In genomic region chr3:56256271-56256670, GRCm38 (mm10) we compare ENCODE assay signal across 16 mouse cellular contexts.
"Had no signal": no experiment of that assay in that cellular context is flagged by ENCODE, and none has a peak within 500 bp of the region (broad histone marks: within the 10 kb centered on the region; RNA-seq: fewer than 3 reads in every experiment).

No protein-coding gene starts in this region.

- DNase-seq: lung, adult 18-20 months; lung, embryonic 14.5 days; lung, postnatal 10 days; lung, postnatal 4 days; retina, postnatal 1 day; right cerebral cortex, adult 18-20 months; right cerebral cortex, postnatal 25 days; right cerebral cortex, postnatal 4 days; spleen, adult 18-20 months; thymus, adult 18-20 months; thymus, postnatal 14 days; thymus, postnatal 36 days had no signal

- H3K27me3 ChIP-seq: liver, embryonic 12.5 days; midbrain, embryonic 12.5 days; neural tube, embryonic 12.5 days had no signal

- ATAC-seq: liver, embryonic 12.5 days had no signal

- H3K9ac ChIP-seq: liver, embryonic 12.5 days; liver, embryonic 14.5 days; lung, embryonic 14.5 days; midbrain, embryonic 12.5 days; neural tube, embryonic 12.5 days had no signal

- H3K4me1 ChIP-seq: liver, embryonic 12.5 days; neural tube, embryonic 12.5 days had no signal

- H3K9me3 ChIP-seq: liver, embryonic 12.5 days; midbrain, embryonic 12.5 days; neural tube, embryonic 12.5 days had no signal

- H3K27ac ChIP-seq: liver, embryonic 12.5 days; liver, embryonic 14.5 days; midbrain, embryonic 12.5 days; neural tube, embryonic 12.5 days had no signal

- H3K4me2 ChIP-seq: liver, embryonic 12.5 days; lung, embryonic 14.5 days; midbrain, embryonic 12.5 days; neural tube, embryonic 12.5 days had no signal

- H3K36me3 ChIP-seq: liver, embryonic 12.5 days; midbrain, embryonic 12.5 days; neural tube, embryonic 12.5 days had no signal

- H3K4me3 ChIP-seq: liver, embryonic 12.5 days; midbrain, embryonic 12.5 days; neural tube, embryonic 12.5 days had no signal
